Mouse (Mus musculus) gastrocnemius, postnatal 4 days (tissue): ENCODE measurements around the gene Mpp6. TPM values are rescaled to one million over a fixed set of nuclear protein-coding genes. Genes with fewer than 3 reads are reported as not detected.

Experiments
- DNase-seq, 2 experiments: peaks; one replicate each; pipeline ENCODE4 v3.0.0; 2021 to 2022; ENCODE audit warnings: low spot score in 2 of 2, mixed read lengths in 2 of 2
- long read RNA-seq, 2 experiments: library from polyadenylated mRNA; stranded (forward); transcript quantifications; one replicate each; pipeline ENCODE4 v2.0.0; 2021
- total RNA-seq, 2 experiments: library from RNA; stranded (reverse); gene quantifications; 2 replicates each; pipeline ENCODE4 v1.2.3; 2021

Mpp6 gene
- total RNA-seq = 100 to 1,000 TPM; 126 to 157 TPM
- long read RNA-seq, experiment 1, transcript Mpp6-203 (14 exons, 2,222 nt) = major isoform, 96 of 200 reads
- long read RNA-seq, experiment 1, transcript Mpp6-202 (13 exons, 2,161 nt) = minor isoform, 32 of 200 reads
- long read RNA-seq, experiment 1, transcript Mpp6-205 (3 exons, 616 nt) = minor isoform, 5 of 200 reads
- long read RNA-seq, experiment 1, transcript Mpp6-201 (14 exons, 1,896 nt) = minor isoform, 12 of 200 reads
- long read RNA-seq, experiment 1, partial matches to known transcripts = 7 of 200 reads
- long read RNA-seq, experiment 1, other reads (novel, unspliced or antisense) = 45 of 200 reads
- long read RNA-seq, experiment 2, transcript Mpp6-203 (14 exons, 2,222 nt) = major isoform, 98 of 172 reads
- long read RNA-seq, experiment 2, transcript Mpp6-202 (13 exons, 2,161 nt) = minor isoform, 18 of 172 reads
- long read RNA-seq, experiment 2, transcript Mpp6-201 (14 exons, 1,896 nt) = minor isoform, 7 of 172 reads
- long read RNA-seq, experiment 2, partial matches to known transcripts = 6 of 172 reads
- long read RNA-seq, experiment 2, other reads (novel, unspliced or antisense) = 36 of 172 reads

- DNase-seq = peak; percentile 68 to 81
These were observed at the start of gene Mpp6 for GRCm38 (mm10) chr6:50109757-50110378. TSS of gene Mpp6 (plus strand) at chr6:50110241.

GRCm38 (mm10) chr6:50066172-50066571 lies 43.9 kb upstream of the Mpp6 start:
- no peak for DNase-seq

GRCm38 (mm10) chr6:50068490-50068889 lies 41.6 kb upstream of the Mpp6 start:
- DNase-seq = no peak

GRCm38 (mm10) chr6:50075248-50075647 lies 34.8 kb upstream of the Mpp6 start:
- DNase-seq = no peak

- no peak for DNase-seq
These were observed 33.6 kb upstream of the Mpp6 start for GRCm38 (mm10) chr6:50076473-50076872.

GRCm38 (mm10) chr6:50080431-50080830 lies 29.6 kb upstream of the Mpp6 start:
- no peak for DNase-seq

GRCm38 (mm10) chr6:50085206-50085605 lies 24.8 kb upstream of the Mpp6 start:
- no peak for DNase-seq

- no peak for DNase-seq
These were observed 20.7 kb upstream of the Mpp6 start for GRCm38 (mm10) chr6:50089333-50089732.

- DNase-seq = no peak
These were observed 19.8 kb upstream of the Mpp6 start for GRCm38 (mm10) chr6:50090221-50090620.

- DNase-seq = no peak
These were observed 18.4 kb upstream of the Mpp6 start for GRCm38 (mm10) chr6:50091462-50092154.

GRCm38 (mm10) chr6:50109201-50109756 lies 762 bp upstream of the Mpp6 start:
- DNase-seq = no peak

GRCm38 (mm10) chr6:50110379-50110941 lies 419 bp downstream of the Mpp6 start:
- peak; percentile 24 to 37 for DNase-seq

- no peak for DNase-seq
These were observed 1.1 kb downstream of the Mpp6 start for GRCm38 (mm10) chr6:50111111-50111655.

- DNase-seq = peak; percentile 92 to 98
These were observed 2.7 kb downstream of the Mpp6 start for GRCm38 (mm10) chr6:50112775-50113174.

GRCm38 (mm10) chr6:50114280-50114679 lies 4.2 kb downstream of the Mpp6 start:
- no peak for DNase-seq

- no peak for DNase-seq
These were observed 10.9 kb downstream of the Mpp6 start for GRCm38 (mm10) chr6:50120931-50121330.

- no peak for DNase-seq
These were observed 12.8 kb downstream of the Mpp6 start for GRCm38 (mm10) chr6:50122835-50123234.

- no peak for DNase-seq
These were observed 14.2 kb downstream of the Mpp6 start for GRCm38 (mm10) chr6:50124197-50124596.

- DNase-seq = no peak
These were observed 16.3 kb downstream of the Mpp6 start for GRCm38 (mm10) chr6:50126331-50126730.

GRCm38 (mm10) chr6:50127536-50127935 lies 17.5 kb downstream of the Mpp6 start:
- DNase-seq = no peak

GRCm38 (mm10) chr6:50137651-50138050 lies 27.6 kb downstream of the Mpp6 start:
- DNase-seq = no peak
